8 mouse cellular contexts compared by ENCODE assay signal in the genomic region with DNA sequence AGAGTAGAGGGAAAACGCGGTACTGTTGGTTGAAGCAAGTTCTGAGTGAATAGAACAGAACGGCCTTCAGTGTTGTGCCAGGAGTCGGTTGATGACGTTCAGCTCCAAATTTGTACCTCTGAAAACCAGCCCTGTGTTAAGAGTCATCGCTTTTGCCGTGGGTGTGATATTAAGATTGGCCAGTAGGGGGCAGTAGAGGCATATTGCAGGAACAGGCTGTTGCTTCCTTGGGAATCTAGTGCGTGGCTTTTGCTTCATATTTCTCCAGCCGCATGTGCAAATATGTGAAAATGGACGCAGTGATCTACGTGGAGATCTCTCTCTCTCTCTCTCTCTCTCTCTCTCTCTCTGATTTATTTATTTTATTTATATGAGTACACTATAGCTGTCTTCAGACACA. TPM values are rescaled to one million over a fixed set of nuclear protein-coding genes. Genes with fewer than 3 reads are reported as not detected.
DNase-seq lines count a peak whose midpoint lies in the region; ATAC-seq and TF ChIP-seq lines count a peak whose summit lies in the region.

No protein-coding gene starts in this region.

- no peak overlapping the region for H3K4me3 ChIP-seq in lung, postnatal 0 days (ENCODE audit: low read depth, low read length)

- peaks cover 4% of the 10 kb centered on the region; the same call in 1 of the 2 replicates for H3K4me1 ChIP-seq in lung, postnatal 0 days (ENCODE audit: insufficient read depth, low read depth, low read length)

- 2% methylated on average over 11 of the region's 11 CpGs for WGBS in lung, postnatal 0 days

- no peaks in the 10 kb centered on the region for H3K9me3 ChIP-seq in lung, postnatal 0 days (ENCODE audit: low read length)

- no peaks in the 10 kb centered on the region for H3K27me3 ChIP-seq in lung, postnatal 0 days (replicated peaks; ENCODE audit: insufficient read depth, low read length)

- TF ChIP-seq CTCF in lung, postnatal 0 days (IDR thresholded peaks at IDR 0.05) = peak; percentile 99

- no peak for TF ChIP-seq EP300 in lung, postnatal 0 days (IDR thresholded peaks at IDR 0.05)

- peak; percentile 43 for ATAC-seq in CD4-positive, CD25-positive, alpha-beta regulatory T cell, adult 4 months
- peak; percentile 14; the same call in 1 of the 2 replicates for ATAC-seq in lung, postnatal 0 days

- H3K4me2 ChIP-seq in lung, postnatal 0 days (replicated peaks; ENCODE audit: low read depth, low read length) = 0 out of 2 replicates have a peak overlapping the region, but pooled peaks have one; percentile 5

- peak; percentile 93 for DNase-seq in adrenal gland, adult 2 months
- peak; percentile 78 for DNase-seq in embryo, embryonic 11 days
- DNase-seq in gastrocnemius, postnatal 4 days (ENCODE audit: low spot score in 2 of 2) = peak; percentile 73 to 83
- DNase-seq in kidney, postnatal 4 days = peak; percentile 89 to 90
- peak; percentile 83 for DNase-seq in lung, postnatal 0 days (ENCODE audit: low spot score)
- DNase-seq in retina, postnatal 7 days (ENCODE audit: low read depth, low spot score) = peak; percentile 65
- peak; percentile 65 for DNase-seq in urinary bladder, adult 2 months (ENCODE audit: low spot score)

- H3K9ac ChIP-seq in lung, postnatal 0 days (replicated peaks; ENCODE audit: low read depth) = no peak overlapping the region

- no peak overlapping the region for H3K27ac ChIP-seq in lung, postnatal 0 days (ENCODE audit: low read length)

- H3K36me3 ChIP-seq in lung, postnatal 0 days (ENCODE audit: insufficient read depth, low read length) = no peaks in the 10 kb centered on the region

RNA-seq across cellular contexts. Expression of a gene that starts 2.1 kb away (rescaled TPM):
- polyA plus RNA-seq in CD4-positive, CD25-positive, alpha-beta regulatory T cell, adult 4 months (2017; shearing (Covaris generic)) = under 1 TPM; 0.48 to 0.98 TPM
- 10 to 100 TPM; 10.2 to 23.5 TPM for total RNA-seq in adrenal gland, adult 2 months (2021)
- polyA plus RNA-seq in adrenal gland, adult 2 months (2012; rRNA removed) = 18.1 and 39.3 TPM in 2 replicates
- total RNA-seq in gastrocnemius, postnatal 4 days (2021) = 1 to 10 TPM; 4.2 to 4.9 TPM
- 232 and 257 TPM in 2 replicates for polyA plus RNA-seq in lung, postnatal 0 days (2015; fragmentation: Nextera tagmentation; extraction: Ambion mirVana)
- polyA plus RNA-seq in urinary bladder, adult 2 months (2012; rRNA removed) = 9.9 and 12.4 TPM in 2 replicates

RNA-seq across cellular contexts. Expression of a gene that starts 2.2 kb away (rescaled TPM):
- polyA plus RNA-seq in CD4-positive, CD25-positive, alpha-beta regulatory T cell, adult 4 months (2017; shearing (Covaris generic)) = 1 to 10 TPM; 4.1 to 6.5 TPM
- total RNA-seq in adrenal gland, adult 2 months (2021) = 10 to 100 TPM; 31.1 to 36.3 TPM
- 4.6 and 4.7 TPM in 2 replicates for polyA plus RNA-seq in adrenal gland, adult 2 months (2012; rRNA removed)
- 10 to 100 TPM; 14.7 to 14.9 TPM for total RNA-seq in gastrocnemius, postnatal 4 days (2021)
- 9.9 and 10.2 TPM in 2 replicates for polyA plus RNA-seq in lung, postnatal 0 days (2015; fragmentation: Nextera tagmentation; extraction: Ambion mirVana)
- 17.3 and 17.7 TPM in 2 replicates for polyA plus RNA-seq in urinary bladder, adult 2 months (2012; rRNA removed)
